Mouse (Mus musculus) spleen, postnatal 14 days (tissue): ENCODE data around the gene Mid2.
A peak's percentile ranks its signal among the peaks of the same experiment; 100 is the strongest.
"Not testable (repeated sequence)": the region's sequence is repeated elsewhere in the genome, so short reads cannot be mapped to it uniquely, and the experiment has no call there.

Source experiments
- DNase-seq, 2 experiments: peaks; one replicate each; pipeline ENCODE4 v3.0.0; 2021 to 2022; ENCODE audit warnings: low spot score in 2 of 2

Mid2 gene

GRCm38 (mm10) chrX:140664479-140665241 is at the start of gene Mid2:
Gene Mid2, plus strand, starts transcription at chrX:140664599.
- no peak for DNase-seq

- no peak for DNase-seq
Measured at GRCm38 (mm10) chrX:140624875-140625594, 39.4 kb upstream of the Mid2 start.

- DNase-seq, result no peak
Measured at GRCm38 (mm10) chrX:140638028-140638427, 26.4 kb upstream of the Mid2 start.

- DNase-seq, result no peak
Measured at GRCm38 (mm10) chrX:140639592-140639991, 24.8 kb upstream of the Mid2 start.

GRCm38 (mm10) chrX:140660731-140661130 is 3.7 kb upstream of the Mid2 start:
- DNase-seq, result no peak

- DNase-seq, result no peak
Measured at GRCm38 (mm10) chrX:140663516-140663915, 883 bp upstream of the Mid2 start.

GRCm38 (mm10) chrX:140665242-140665810 is 927 bp downstream of the Mid2 start:
- DNase-seq, result no peak

GRCm38 (mm10) chrX:140675444-140675843 is 11.0 kb downstream of the Mid2 start:
- no peak for DNase-seq

GRCm38 (mm10) chrX:140688335-140688734 is 23.9 kb downstream of the Mid2 start:
- no peak for DNase-seq

GRCm38 (mm10) chrX:140697872-140698463 is 33.6 kb downstream of the Mid2 start:
- DNase-seq, result not testable (repeated sequence)

- no peak for DNase-seq
Measured at GRCm38 (mm10) chrX:140703224-140703623, 38.8 kb downstream of the Mid2 start.

GRCm38 (mm10) chrX:140706077-140706476 is 41.7 kb downstream of the Mid2 start:
- DNase-seq, result no peak

- peak in 1 of 2 experiments; percentile 9 for DNase-seq
Measured at GRCm38 (mm10) chrX:140722400-140722799, 58.0 kb downstream of the Mid2 start.

GRCm38 (mm10) chrX:140738986-140739385 is 74.6 kb downstream of the Mid2 start:
- no peak for DNase-seq

- no peak for DNase-seq
Measured at GRCm38 (mm10) chrX:140743213-140743612, 78.8 kb downstream of the Mid2 start.

GRCm38 (mm10) chrX:140769794-140770193 is 105.4 kb downstream of the Mid2 start:
- DNase-seq, result no peak

GRCm38 (mm10) chrX:140805340-140805739 is 140.9 kb downstream of the Mid2 start:
- DNase-seq, result no peak

GRCm38 (mm10) chrX:140813312-140814006 is 149.1 kb downstream of the Mid2 start, which contains the start of gene Tex13b:
Gene Tex13b, minus strand, starts transcription at chrX:140813433.
- DNase-seq, result no peak
